Mouse (Mus musculus): ENCODE data around the gene H1foo.
A peak's percentile ranks its signal among the peaks of the same experiment; 100 is the strongest.

H1foo gene

DNA sequence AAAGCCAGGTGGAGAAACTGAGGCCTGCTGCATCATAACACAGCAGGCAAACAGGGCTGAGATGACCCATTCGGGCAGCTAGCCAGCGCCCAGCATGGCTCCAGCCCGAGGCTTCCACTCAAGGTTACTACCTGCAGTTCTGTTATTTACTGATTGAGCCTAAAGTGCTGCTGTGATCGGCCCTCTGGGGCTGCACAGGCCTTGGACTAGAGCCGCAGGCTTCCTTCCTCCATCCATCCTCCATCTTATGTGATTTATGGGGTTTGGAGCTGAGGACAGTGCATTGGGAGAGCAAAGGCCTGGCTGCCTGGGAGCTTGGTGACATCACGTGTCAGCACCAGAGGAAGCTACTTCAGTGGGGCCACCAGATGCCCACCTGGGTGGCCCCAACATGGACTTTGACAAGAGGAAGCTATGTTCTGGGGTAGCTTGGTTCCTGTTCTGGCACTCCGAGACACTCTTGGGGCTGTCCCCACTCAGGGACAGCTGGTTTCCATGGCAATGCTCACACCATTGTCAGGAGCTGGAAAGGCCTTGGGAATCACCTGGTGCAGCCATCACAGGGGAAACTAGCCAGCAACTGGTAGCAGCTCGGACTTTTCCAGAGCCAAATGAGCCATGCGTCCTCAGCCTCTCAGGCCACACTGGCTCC lies 42.5 kb downstream of the H1foo start:
- peak; percentile 48 to 49 for DNase-seq

DNA sequence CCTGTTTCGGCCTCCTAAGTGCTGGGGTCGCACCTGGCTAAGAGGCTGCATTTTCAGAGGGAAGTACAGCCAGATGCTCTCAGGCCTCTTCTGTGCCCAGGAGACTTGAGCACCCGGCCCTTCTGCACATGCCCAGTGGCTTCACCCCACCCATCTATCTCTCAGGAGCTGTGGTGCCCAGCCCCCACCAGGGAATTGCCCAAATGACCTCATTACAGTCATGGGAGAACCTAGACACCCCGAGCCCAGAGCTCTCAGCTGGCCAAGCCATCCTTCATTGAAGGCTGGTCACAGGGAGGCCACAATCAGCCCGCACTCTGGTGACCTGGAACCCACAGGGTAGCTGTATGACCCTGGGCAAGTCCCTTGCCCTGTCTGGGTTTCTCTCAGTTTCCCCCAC lies 44.3 kb downstream of the H1foo start:
- no peak for DNase-seq

DNA sequence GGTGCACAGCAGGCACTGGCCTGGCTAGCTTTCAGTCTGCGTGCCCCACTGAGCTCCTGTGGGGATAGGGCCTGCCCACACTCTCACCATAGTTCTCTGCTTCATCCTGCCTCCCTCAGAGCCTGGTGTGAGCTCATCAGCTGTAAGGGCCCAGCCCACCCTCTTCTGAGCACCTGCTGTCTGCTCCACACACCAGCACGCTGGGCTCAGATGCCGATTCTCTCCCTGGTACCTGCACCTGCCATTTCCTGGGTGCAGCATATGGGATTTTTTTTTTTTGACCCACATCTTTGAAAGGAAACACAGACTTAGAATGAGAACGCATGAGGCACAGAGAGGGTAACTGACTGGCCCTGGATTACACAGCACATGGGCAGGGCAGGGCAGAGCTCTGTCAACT lies 44.9 kb downstream of the H1foo start:
- no peak for DNase-seq

DNA sequence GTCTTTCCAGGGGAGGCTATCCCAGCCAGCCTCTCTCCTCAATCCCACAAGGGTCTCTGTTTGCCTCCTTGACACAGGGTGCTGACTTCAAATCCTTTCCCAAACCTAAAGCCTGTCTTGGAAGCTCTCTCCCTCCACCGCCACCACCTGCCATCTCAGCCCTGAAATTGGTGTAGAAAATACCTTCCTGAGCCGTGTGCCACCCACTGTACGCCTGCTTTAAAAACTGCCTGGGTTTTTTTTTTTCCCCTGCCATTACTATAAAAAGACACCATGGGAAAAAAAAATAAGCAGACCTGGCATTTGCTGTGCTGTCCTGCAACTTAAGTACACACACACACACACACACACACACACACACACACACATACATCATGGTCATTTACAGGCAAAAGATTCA lies 45.3 kb downstream of the H1foo start:
- no peak for DNase-seq

DNA sequence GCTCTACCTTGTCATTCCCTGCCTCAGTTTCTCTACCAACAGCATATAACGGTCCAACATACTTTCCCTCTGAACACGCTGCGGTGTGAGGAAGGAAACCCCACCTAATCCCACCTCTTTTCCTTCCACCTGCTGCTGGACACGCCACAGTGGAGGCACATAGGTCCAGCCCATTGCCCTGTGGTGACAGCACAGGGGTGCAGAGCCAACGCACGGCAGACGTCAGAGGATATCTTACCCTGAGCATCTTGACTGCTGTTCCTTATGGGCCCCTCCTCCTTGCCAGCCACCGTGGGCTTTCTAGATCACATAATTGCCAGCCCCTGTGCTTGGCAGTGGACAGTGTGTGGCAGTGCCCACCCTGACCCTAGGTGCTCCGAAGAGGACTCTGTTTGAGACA lies 45.7 kb downstream of the H1foo start:
- DNase-seq, result no peak

DNA sequence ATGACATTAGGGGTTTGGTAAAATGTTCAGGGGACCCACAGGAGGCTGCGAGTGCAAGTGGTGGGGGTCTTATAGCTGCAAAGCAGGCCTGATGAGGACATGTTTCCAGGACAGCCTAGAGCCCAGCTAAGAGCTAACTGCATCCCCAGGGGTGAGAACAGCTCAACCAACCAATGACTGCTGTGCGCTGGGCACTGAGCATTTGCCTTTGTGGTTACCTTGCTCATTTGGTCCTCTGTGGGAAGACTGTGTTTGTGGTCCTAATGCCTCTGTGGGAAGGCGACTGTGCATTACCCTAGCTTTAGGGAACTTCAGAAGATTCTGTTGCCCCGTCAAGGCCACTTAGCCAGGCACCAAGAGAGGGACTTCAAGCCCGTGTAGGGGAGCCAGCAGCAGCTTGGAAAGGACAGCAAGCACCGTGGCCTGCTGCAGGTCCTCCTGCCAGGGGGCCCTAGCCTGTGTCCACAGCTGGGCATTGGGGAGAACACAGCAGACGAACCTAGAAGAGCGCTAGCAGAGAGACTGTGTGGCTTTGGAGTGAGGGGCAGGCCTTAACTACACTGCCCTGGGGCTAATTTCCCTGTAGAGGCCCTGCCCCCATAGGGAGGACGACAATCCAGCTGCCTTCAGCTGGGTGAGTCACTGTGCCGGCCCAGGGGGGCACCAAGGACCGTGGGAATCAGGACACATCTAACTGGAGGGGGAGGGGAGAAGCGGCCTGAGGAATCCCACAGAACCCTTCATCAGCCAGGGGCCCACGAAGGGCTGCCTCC lies 46.6 kb downstream of the H1foo start:
- no peak for DNase-seq

DNA sequence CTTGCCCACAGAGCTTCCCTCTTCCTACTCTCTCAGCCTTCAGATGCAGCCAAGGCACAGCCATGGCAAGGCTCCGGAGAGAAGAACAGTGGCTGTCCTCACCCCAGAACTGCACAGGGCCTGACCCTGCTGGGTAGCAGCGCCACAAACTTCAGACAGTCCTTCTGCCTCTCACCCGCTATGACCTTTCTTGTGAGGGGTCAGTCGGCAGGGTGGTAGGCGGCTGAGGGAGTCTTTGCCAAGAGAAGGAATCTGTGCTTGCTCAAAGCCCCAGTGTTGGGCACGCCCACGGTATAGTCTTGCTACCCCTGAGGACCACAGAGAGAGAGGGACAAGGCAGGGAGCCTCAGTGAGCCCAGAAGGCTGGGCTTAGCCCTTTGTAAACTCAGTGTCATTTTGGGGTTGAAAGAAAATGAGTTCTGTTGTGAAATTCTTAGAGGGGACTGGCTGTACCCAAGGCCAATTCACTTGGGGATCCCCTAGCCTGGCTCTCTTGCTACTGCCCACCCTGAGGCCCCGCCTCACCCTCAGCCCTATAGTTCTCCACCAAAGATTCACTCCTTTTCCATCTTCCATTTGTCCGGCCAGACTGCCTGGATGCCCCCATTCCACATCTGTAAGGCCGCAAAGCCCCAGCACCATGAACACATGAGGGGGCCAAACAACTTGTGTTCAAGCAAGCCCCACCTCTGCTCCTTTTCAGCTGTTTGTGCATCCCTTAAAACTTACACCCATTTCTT lies 47.3 kb downstream of the H1foo start:
- no peak for DNase-seq

DNA sequence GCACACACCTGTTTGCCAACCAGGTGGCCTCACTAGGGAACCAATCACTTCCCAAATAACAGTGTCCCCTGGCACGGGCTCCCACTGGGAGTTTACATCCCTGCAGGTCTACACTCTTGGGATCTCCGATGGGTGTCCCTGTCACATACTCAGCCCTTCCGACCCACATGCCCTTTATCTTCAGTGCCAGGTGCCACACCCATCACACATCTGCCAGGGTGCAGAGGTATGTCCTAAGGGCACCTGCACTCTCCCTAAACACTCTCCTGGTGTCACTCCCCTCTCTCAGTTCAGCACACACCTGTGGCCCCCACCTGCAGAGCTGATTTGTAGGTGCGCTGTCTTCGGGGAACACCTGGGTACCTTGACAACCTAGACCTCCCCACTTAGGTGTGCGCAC lies 48.2 kb downstream of the H1foo start:
- no peak for DNase-seq

DNA sequence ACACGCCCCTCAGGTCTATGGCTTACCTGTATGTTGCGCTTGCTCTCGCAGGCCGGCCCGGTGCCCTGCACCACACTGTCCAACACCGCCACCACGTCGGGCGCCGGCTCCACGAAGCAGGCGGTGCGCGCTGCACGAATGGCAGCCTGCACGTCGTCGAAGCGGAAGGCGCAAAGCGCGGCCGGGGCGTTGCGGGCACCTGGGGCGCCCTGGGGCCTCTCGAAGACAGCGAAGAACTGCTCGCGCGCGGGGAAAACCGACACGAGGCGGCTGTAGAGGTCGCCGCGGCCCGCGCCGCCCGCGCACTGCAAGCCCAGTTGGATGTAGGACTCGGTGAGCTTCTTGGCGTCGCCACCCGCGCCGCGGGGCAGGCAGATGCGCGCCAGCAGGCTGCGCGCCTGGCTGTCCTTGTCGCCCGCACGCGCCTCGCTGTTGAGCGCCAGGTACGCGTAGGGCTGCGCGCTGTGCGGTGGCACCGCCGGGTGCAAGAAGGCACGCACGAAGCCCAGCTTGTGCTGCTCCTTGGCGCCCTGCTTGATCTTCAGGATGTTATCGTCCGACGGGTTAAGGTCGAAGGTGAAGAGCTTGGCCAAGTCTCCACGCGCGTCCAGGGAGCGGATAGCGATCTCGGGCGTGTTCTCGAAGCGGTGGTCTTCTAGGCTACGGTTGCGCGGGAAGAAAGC lies 48.9 kb downstream of the H1foo start:
- peak; percentile 59 to 62 for DNase-seq

DNA sequence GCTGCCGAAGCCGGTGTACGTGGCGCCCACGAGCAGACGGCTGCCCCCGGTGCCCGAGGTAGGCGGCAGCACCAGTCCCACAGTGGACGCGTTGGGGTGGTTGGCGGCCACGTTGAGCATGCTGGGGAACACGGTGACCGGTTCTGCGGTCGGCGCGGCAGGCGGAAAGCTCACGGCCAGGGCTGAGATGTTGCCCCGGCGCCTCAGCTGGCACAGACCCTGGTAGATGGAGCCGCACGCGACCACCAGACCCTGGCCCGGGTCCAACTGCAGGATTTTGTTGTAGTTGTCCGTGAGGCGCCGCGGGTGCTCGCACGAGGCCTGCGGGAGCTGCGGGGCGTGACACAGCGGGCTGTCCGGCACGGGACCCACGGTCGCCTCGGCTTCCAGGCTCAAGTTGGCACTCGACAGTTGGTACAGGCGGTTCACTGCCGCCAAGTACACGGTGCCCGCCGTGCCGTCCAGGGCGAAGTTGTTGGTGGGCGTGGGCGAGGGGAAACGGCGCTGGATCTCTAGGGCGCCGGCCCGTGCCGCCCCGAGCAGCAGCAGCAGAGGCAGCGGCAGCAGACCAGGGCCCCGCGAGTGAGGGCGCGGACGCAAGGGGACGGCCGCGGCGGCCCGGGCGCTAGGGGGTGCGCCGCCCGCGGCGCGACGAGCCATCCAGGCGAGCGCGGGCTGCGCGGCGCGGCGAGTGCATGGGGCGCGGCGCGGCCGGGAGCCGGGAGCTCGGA lies 49.6 kb downstream of the H1foo start:
- DNase-seq, result peak; percentile 68 to 72

DNA sequence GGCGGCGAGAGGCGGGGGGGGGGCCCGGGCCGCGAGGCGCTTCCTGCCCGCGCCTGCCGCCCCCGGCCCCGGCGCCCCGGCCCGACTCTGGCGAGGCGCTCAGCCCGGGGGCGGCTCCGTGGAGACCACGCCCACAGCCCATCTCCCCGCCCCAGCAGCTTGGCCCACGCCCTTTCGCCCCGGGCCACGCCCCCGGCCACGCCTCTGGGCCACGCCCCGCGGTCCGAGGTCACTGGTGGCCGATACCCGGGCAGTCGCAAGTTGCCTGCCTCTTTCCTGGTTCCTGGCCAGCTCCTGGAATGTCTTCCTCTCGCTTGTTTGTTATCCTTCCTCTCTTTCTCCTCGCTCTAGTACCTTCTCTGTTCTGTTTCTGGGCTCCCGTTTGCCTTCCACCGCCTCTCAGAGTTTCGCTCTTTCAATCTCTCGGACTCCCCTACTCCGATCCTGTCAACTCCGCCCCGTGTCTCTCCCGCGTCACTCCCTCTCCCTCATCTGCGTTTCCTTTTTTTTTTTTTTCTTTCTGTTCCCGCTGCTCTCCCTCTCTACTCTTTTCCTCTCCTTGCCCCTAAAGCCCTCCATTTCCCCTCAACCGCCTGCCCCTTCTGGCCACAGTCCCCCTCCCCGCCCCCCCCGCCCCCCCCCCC lies 50.3 kb downstream of the H1foo start, which contains the start of gene Plxnd1:
Gene Plxnd1, minus strand, starts transcription at position 129 of the 644 bp plus-strand sequence.
- peak; percentile 84 to 91 for DNase-seq

DNA sequence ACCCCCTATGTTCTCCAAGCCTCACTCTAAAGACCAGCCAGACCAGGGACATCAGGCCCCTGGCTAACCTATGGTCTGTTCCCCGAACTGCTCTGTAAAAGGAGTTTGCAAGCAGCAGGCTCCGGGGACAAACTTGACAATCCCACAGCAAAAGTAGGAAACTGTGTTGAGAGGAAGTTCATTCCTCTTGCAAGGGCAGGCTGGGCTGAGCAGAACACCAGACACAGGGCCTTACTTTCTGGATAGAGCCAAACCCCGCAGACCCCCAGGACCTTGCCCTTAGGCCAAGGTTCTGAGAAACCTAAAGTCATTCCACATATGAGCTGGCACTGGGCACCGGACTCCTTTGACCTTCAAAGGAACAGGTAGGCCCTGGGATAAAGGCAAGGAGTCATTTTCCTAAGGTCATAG lies 50.8 kb downstream of the H1foo start:
- peak in 1 of 2 experiments; percentile 9 for DNase-seq

DNA sequence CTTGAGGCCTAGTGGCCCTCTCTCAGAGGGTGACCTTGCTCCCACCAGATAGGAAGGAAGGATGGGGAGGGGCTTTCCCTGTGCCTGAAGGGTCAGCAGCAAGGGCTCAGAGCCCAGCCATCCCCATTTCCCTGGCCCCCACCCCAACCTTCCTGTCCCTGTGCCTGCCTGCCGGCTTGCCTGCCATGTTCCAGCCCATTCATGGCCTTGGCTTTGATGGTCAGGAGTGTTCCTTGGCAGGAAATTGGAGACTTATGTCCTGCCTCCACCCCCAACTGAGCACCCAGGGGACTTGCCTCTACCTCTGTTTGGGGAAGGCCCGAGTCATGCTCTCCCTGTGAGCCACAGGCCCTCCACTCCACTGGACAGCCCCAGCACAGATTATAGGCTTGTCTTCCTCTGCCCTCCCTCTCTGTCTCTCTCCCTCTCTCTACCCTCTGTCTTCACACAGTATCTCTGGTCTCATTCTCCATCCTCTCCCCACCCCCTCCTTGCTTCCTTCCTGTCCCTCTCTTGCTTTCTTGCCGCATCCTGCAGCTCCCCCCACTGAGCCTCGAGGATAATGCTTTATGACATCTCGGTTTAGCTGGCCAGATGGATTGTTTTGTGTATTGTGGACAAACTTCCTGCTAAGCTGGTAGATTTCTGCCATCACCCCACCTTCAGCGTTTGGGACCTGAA lies 51.6 kb downstream of the H1foo start:
- peak; percentile 67 to 69 for DNase-seq

DNA sequence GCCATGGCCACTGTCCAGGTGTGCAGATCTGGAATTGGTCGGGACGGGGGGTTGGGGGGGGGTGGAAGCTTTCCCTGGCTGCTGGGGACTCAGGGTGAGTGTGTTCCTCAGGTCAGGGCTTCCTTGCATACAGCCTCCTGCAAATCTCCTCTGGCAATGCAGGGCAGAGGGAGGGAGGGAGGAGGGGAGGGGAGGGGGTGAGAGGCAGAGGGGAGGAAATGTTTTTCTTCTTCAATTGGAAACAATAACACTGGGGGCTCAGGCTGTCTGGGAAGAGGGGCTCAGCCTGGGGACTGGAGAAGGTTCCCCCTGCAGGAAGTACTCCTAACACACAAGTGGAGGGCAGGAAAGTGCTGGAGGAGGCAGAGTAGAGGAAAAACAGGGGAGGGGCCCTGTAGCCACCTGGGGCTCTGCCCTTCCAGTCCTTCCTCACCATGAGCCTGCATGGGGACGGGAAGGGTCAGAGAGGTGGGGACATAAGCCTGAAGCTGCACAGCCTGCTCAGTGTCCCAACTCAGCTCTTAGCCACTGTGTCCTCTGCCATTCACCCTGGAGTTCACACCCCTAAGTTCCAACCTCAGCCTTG lies 53.1 kb downstream of the H1foo start:
- no peak for DNase-seq

DNA sequence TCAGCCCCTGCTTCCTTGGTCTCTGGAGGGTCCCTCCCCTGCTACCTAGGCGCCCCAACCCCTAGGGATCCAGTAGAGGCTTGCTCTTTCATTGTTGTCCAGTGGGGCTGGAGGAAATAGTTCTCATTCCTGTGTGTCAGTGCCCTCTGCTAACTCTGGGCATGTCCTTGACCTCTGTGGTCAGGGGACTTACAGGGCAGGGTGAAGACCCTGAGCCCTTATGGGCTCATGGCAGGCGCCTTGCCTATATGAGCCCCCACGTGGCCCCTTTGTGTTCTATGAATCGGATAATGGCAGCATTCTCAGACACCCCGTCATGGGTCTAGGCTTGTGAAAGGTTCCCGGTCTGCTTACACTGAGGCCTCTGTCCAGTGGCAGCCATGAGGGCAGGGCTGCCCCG lies 54.0 kb downstream of the H1foo start:
- no peak for DNase-seq

DNA sequence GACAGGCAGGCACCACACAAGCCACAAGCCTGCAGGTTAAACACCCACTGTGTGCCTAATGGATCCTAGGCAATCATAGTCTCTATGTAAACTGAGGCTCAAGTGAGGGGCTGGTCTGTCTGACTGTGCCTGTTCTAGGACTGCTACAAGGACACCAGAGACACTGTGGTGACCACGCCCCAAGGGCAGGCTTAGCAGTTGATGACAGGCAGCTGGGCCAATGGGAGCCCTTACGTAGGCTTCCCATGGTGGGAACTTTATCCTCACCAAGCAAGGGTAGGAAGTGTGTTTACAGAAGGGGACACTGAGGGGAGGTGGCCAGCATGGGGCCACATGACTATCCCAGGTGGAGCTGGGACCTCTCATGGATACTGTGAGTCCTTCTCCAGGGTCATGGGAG lies 54.5 kb downstream of the H1foo start:
- DNase-seq, result no peak

Data from cerebellum, postnatal 10 days (tissue).